In genomic region chr7:131644586-131644985, GRCm38 (mm10) we compare ENCODE assay signal across 8 mouse cellular contexts.
A peak's percentile ranks its signal among the peaks of the same experiment; 100 is the strongest.
DNase-seq lines count a peak whose midpoint lies in the region; ATAC-seq lines count a peak whose summit lies in the region.
"Had no signal": no experiment of that assay in that cellular context is flagged by ENCODE, and none has a peak within 500 bp of the region (broad histone marks: within the 10 kb centered on the region; RNA-seq: fewer than 3 reads in every experiment).

No protein-coding gene starts in this region.

- H3K27me3 ChIP-seq in lung, embryonic 16.5 days (ENCODE audit: control insufficient read depth, insufficient read depth, low read depth, low read length), result peaks cover 35% of the 10 kb centered on the region
- peaks cover 83% of the 10 kb centered on the region for H3K27me3 ChIP-seq in hindbrain, embryonic 10.5 days (ENCODE audit: insufficient read depth, poor library complexity, severe bottlenecking)
- peaks cover 39% of the 10 kb centered on the region for H3K27me3 ChIP-seq in midbrain, embryonic 11.5 days (ENCODE audit: control insufficient read depth, insufficient read depth, low read length)

- H3K9me3 ChIP-seq in lung, embryonic 16.5 days (ENCODE audit: control insufficient read depth, low read length), result no peaks in the 10 kb centered on the region
- H3K9me3 ChIP-seq in hindbrain, embryonic 10.5 days, result no peaks in the 10 kb centered on the region
- no peaks in the 10 kb centered on the region for H3K9me3 ChIP-seq in midbrain, embryonic 11.5 days (ENCODE audit: control insufficient read depth, low read length)

- 2% methylated on average over 13 of the region's 13 CpGs for WGBS in lung, embryonic 16.5 days
- under 1% methylated on average over 13 of the region's 13 CpGs for WGBS in hindbrain, embryonic 10.5 days
- WGBS in midbrain, embryonic 11.5 days, result 3% methylated on average over 13 of the region's 13 CpGs

- no peak for DNase-seq in lung, postnatal 36 days
- no peak for DNase-seq in hindbrain, embryonic 10.5 days (ENCODE audit: low spot score)
- DNase-seq in midbrain, embryonic 11.5 days (ENCODE audit: low spot score, missing footprints), result peak; percentile 83
- no peak for DNase-seq in urinary bladder, postnatal 4 days (ENCODE audit: low spot score in 2 of 2)
- no peak for DNase-seq in ovary, adult 18-20 months (ENCODE audit: low spot score)
- no peak for DNase-seq in cerebellum, adult 18-20 months

- H3K4me3 ChIP-seq in lung, embryonic 16.5 days (ENCODE audit: low read length), result peak overlapping the region; percentile 9; the same call in 1 of the 2 replicates
- H3K4me3 ChIP-seq in hindbrain, embryonic 10.5 days, result peak overlapping the region; percentile 35
- H3K4me3 ChIP-seq in midbrain, embryonic 11.5 days (ENCODE audit: low read depth, low read length), result 0 out of 2 replicates have a peak overlapping the region, but pooled peaks have one; percentile 13

- H3K4me1 ChIP-seq in lung, embryonic 16.5 days (replicated peaks; ENCODE audit: control insufficient read depth, insufficient read depth, low read length), result no peaks in the 10 kb centered on the region; the same call in 1 of the 2 replicates
- peaks cover 48% of the 10 kb centered on the region for H3K4me1 ChIP-seq in hindbrain, embryonic 10.5 days (replicated peaks)
- peaks cover 11% of the 10 kb centered on the region for H3K4me1 ChIP-seq in midbrain, embryonic 11.5 days (ENCODE audit: control insufficient read depth, insufficient read depth, low read length)

- peak overlapping the region; percentile 44 for H3K4me2 ChIP-seq in lung, embryonic 16.5 days (ENCODE audit: low read depth, low read length)
- peak overlapping the region; percentile 32; the same call in 1 of the 2 replicates for H3K4me2 ChIP-seq in midbrain, embryonic 11.5 days

- ATAC-seq in lung, embryonic 16.5 days (ENCODE audit: low read depth), result no peak
- no peak for ATAC-seq in midbrain, embryonic 11.5 days (ENCODE audit: low FRiP score)

- H3K27ac ChIP-seq in lung, embryonic 16.5 days (ENCODE audit: low read length), result no peak overlapping the region
- H3K27ac ChIP-seq in hindbrain, embryonic 10.5 days, result no peak overlapping the region
- H3K27ac ChIP-seq in midbrain, embryonic 11.5 days (ENCODE audit: low read depth, low read length), result no peak overlapping the region
- H3K27ac ChIP-seq: liver, embryonic 14.5 days had no signal

- H3K36me3 ChIP-seq in lung, embryonic 16.5 days (ENCODE audit: control insufficient read depth, insufficient read depth, low read length), result no peaks in the 10 kb centered on the region
- no peaks in the 10 kb centered on the region for H3K36me3 ChIP-seq in hindbrain, embryonic 10.5 days
- no peaks in the 10 kb centered on the region for H3K36me3 ChIP-seq in midbrain, embryonic 11.5 days (ENCODE audit: control insufficient read depth, insufficient read depth, low read length)

- no peak overlapping the region for H3K9ac ChIP-seq in lung, embryonic 16.5 days (ENCODE audit: low read length)
- no peak overlapping the region for H3K9ac ChIP-seq in midbrain, embryonic 11.5 days (ENCODE audit: low read length)
- H3K9ac ChIP-seq: liver, embryonic 14.5 days had no signal
